Comparison of ENCODE assay signal across 24 mouse cellular contexts in genomic region chr8:72210710-72211109, GRCm38 (mm10). TPM values are rescaled to one million over a fixed set of nuclear protein-coding genes. Genes with fewer than 3 reads are reported as not detected.
DNase-seq lines count a peak whose midpoint lies in the region; ATAC-seq and TF ChIP-seq lines count a peak whose summit lies in the region.
"Had no signal": no experiment of that assay in that cellular context is flagged by ENCODE, and none has a peak within 500 bp of the region (broad histone marks: within the 10 kb centered on the region; RNA-seq: fewer than 3 reads in every experiment).

No protein-coding gene starts in this region.

- H3K27me3 ChIP-seq in liver, embryonic 14.5 days (ENCODE audit: control insufficient read depth, insufficient read depth, low read length): no peaks in the 10 kb centered on the region

- no peak overlapping the region for H3K4me2 ChIP-seq in liver, embryonic 14.5 days (ENCODE audit: low read depth)
- H3K4me2 ChIP-seq: heart, embryonic 15.5 days; hindbrain, embryonic 13.5 days; midbrain, embryonic 12.5 days had no signal

- no peaks in the 10 kb centered on the region for H3K36me3 ChIP-seq in liver, embryonic 14.5 days (replicated peaks; ENCODE audit: control insufficient read depth, insufficient read depth, low read depth)
- H3K36me3 ChIP-seq: heart, embryonic 15.5 days; hindbrain, embryonic 13.5 days; midbrain, embryonic 12.5 days had no signal

- DNase-seq in liver, embryonic 14.5 days (ENCODE audit: low read depth in 3 of 3, low spot score in 3 of 3): no peak
- no peak for DNase-seq in liver
- DNase-seq in T-cell, adult 2 months (ENCODE audit: low spot score): peak; percentile 40
- DNase-seq in induced T-regulatory cell, adult 2 months (ENCODE audit: low read depth): peak; percentile 41
- DNase-seq in naive thymus-derived CD4-positive, alpha-beta T cell, adult 2 months (ENCODE audit: low read depth): peak; percentile 51
- no peak for DNase-seq in cerebellum, adult 11-12 months
- DNase-seq in right cerebral cortex, postnatal 14 days: no peak
- DNase-seq: adrenal gland, postnatal 10 days; cerebellum, adult 9-10 months; gastrocnemius, postnatal 36 days; heart, postnatal 36 days; layer of hippocampus, adult 9-11 months; lung, postnatal 14 days had no signal

- no peak overlapping the region for H3K9ac ChIP-seq in liver, embryonic 14.5 days (replicated peaks)
- H3K9ac ChIP-seq: heart, embryonic 15.5 days; hindbrain, embryonic 13.5 days; midbrain, embryonic 12.5 days had no signal

- no peak for TF ChIP-seq EP300 in liver, embryonic 14.5 days (IDR thresholded peaks at IDR 0.05; ENCODE audit: low read depth)

- no peaks in the 10 kb centered on the region for H3K9me3 ChIP-seq in liver, embryonic 14.5 days (ENCODE audit: control insufficient read depth, low read length)
- H3K9me3 ChIP-seq: heart, embryonic 15.5 days; hindbrain, embryonic 13.5 days; midbrain, embryonic 12.5 days had no signal

- H3K4me1 ChIP-seq in liver, embryonic 14.5 days (replicated peaks; ENCODE audit: control insufficient read depth in 2 of 2, insufficient read depth in 2 of 2, low read length in 1 of 2): no peaks in the 10 kb centered on the region
- H3K4me1 ChIP-seq: heart, embryonic 15.5 days; hindbrain, embryonic 13.5 days; midbrain, embryonic 12.5 days had no signal

- no peak overlapping the region for H3K27ac ChIP-seq in liver, embryonic 14.5 days
- H3K27ac ChIP-seq: heart, embryonic 15.5 days; hindbrain, embryonic 13.5 days; kidney, postnatal 0 days; midbrain, embryonic 12.5 days had no signal

- no peak for ATAC-seq in liver, embryonic 14.5 days (ENCODE audit: insufficient read depth)

- 26% methylated on average over 2 of the region's 2 CpGs for WGBS in liver, embryonic 14.5 days (ENCODE audit: insufficient replicate concordance)

- 0 out of 2 replicates have a peak, but pooled peaks have one; percentile 25 for TF ChIP-seq CTCF in liver, embryonic 14.5 days (IDR thresholded peaks at IDR 0.05; ENCODE audit: low read depth)

- H3K4me3 ChIP-seq in liver, embryonic 14.5 days (ENCODE audit: insufficient read depth in 1 of 2, low read depth in 2 of 2, low read length in 2 of 2): no peak overlapping the region
- H3K4me3 ChIP-seq: heart, embryonic 15.5 days; hindbrain, embryonic 13.5 days; midbrain, embryonic 12.5 days had no signal

RNA-seq across cellular contexts. Expression of gene Cib3, which starts 1.9 kb away (rescaled TPM):
- polyA plus RNA-seq in liver, embryonic 14.5 days (2012; rRNA removed): not detected in 2 replicates
- polyA plus RNA-seq in liver, embryonic 14.5 days (2014; fragmentation: Nextera tagmentation; extraction: Ambion mirVana): 0.24 TPM in 1 of 2 replicates, not detected in the other
- polyA plus RNA-seq: embryonic facial prominence, embryonic 11.5 days; forebrain, embryonic 11.5 days; heart, embryonic 15.5 days; hindbrain, embryonic 13.5 days; kidney, adult 2 months; kidney, postnatal 0 days; large intestine, adult 2 months; limb, embryonic 14.5 days; liver, embryonic 16.5 days; midbrain, embryonic 12.5 days had no signal

RNA-seq across cellular contexts. Expression of gene Gm11034, which starts 2.7 kb away (rescaled TPM):
- not detected in 2 replicates for polyA plus RNA-seq in liver, embryonic 14.5 days (2012; rRNA removed)
- polyA plus RNA-seq in liver, embryonic 14.5 days (2014; fragmentation: Nextera tagmentation; extraction: Ambion mirVana): not detected in 2 replicates
- polyA plus RNA-seq: embryonic facial prominence, embryonic 11.5 days; forebrain, embryonic 11.5 days; heart, embryonic 15.5 days; hindbrain, embryonic 13.5 days; kidney, adult 2 months; kidney, postnatal 0 days; large intestine, adult 2 months; limb, embryonic 14.5 days; liver, embryonic 16.5 days; midbrain, embryonic 12.5 days; spleen, adult 2 months had no signal

RNA-seq across cellular contexts. Expression of gene Fam32a, which starts 8.8 kb away (rescaled TPM):
- polyA plus RNA-seq in liver, embryonic 14.5 days (2012; rRNA removed): 22.9 and 28.2 TPM in 2 replicates
- 32.6 and 34.3 TPM in 2 replicates for polyA plus RNA-seq in liver, embryonic 14.5 days (2014; fragmentation: Nextera tagmentation; extraction: Ambion mirVana)

RNA-seq across cellular contexts. Expression of gene Hsh2d, which starts 21.3 kb away (rescaled TPM):
- polyA plus RNA-seq in liver, embryonic 14.5 days (2012; rRNA removed): 0.15 and 0.18 TPM in 2 replicates
- 0.11 and 0.37 TPM in 2 replicates for polyA plus RNA-seq in liver, embryonic 14.5 days (2014; fragmentation: Nextera tagmentation; extraction: Ambion mirVana)
- polyA plus RNA-seq: embryonic facial prominence, embryonic 11.5 days; forebrain, embryonic 11.5 days; hindbrain, embryonic 13.5 days; midbrain, embryonic 12.5 days had no signal

RNA-seq across cellular contexts. Expression of gene Ap1m1, which starts 29.1 kb away (rescaled TPM):
- 35.0 and 38.8 TPM in 2 replicates for polyA plus RNA-seq in liver, embryonic 14.5 days (2012; rRNA removed)
- 46.7 and 52.5 TPM in 2 replicates for polyA plus RNA-seq in liver, embryonic 14.5 days (2014; fragmentation: Nextera tagmentation; extraction: Ambion mirVana)

Comparison
In these comparisons a context has a peak if more than half of its experiments do, and no peak if none do; other contexts are left out.
1. DNase-seq: peak in T-cell, adult 2 months (single experiment), induced T-regulatory cell, adult 2 months (single experiment) and naive thymus-derived CD4-positive, alpha-beta T cell, adult 2 months (single experiment); none in liver, embryonic 14.5 days (0 of 3), liver (single experiment), cerebellum, adult 11-12 months (single experiment) and right cerebral cortex, postnatal 14 days (single experiment).